Mouse (Mus musculus) MEL (cell line): Measurements from ENCODE around the gene Palld.

Source experiments
- CHD1 ChIP-seq: IDR thresholded peaks from 2 replicates; pipeline ENCODE4 v1.6.1; 2012; ENCODE audit warnings: low read depth, mild to moderate bottlenecking, inconsistent platforms, low read length, improper control_type of control experiment
- CTCF ChIP-seq, 3 experiments: IDR thresholded peaks in 2 of 3; conservative IDR thresholded peaks in 1 of 3; 2 replicates each; pipeline ENCODE4 v1.5.1; 2011 to 2012; ENCODE audit warnings: low read length in 3 of 3, low read depth in 2 of 3, mild to moderate bottlenecking in 2 of 3, improper control_type of control experiment in 1 of 3, inconsistent platforms in 1 of 3, mixed read lengths in 1 of 3, moderate library complexity in 1 of 3; ENCODE audit not compliant: control insufficient read depth in 1 of 3, insufficient read depth in 1 of 3, poor library complexity in 1 of 3, severe bottlenecking in 1 of 3
- KAT2A ChIP-seq: conservative IDR thresholded peaks from 2 replicates; pipeline ENCODE4 v1.6.1; 2012; ENCODE audit warnings: low read depth, low read length, improper control_type of control experiment, inconsistent platforms
- MXI1 ChIP-seq: IDR thresholded peaks from 2 replicates; pipeline ENCODE4 v1.6.1; 2011; ENCODE audit warnings: mild to moderate bottlenecking, low read depth, low read length, improper control_type of control experiment
- POLR2A ChIP-seq, 2 experiments: IDR thresholded peaks; 2 replicates each; pipeline ENCODE4 v1.6.1; 2011 to 2012; ENCODE audit warnings: low read length in 2 of 2, mild to moderate bottlenecking in 2 of 2, control low read depth in 1 of 2, improper control_type of control experiment in 1 of 2, low read depth in 1 of 2, moderate library complexity in 1 of 2; ENCODE audit not compliant: control insufficient read depth in 1 of 2, insufficient read depth in 1 of 2, poor library complexity in 1 of 2

DNA sequence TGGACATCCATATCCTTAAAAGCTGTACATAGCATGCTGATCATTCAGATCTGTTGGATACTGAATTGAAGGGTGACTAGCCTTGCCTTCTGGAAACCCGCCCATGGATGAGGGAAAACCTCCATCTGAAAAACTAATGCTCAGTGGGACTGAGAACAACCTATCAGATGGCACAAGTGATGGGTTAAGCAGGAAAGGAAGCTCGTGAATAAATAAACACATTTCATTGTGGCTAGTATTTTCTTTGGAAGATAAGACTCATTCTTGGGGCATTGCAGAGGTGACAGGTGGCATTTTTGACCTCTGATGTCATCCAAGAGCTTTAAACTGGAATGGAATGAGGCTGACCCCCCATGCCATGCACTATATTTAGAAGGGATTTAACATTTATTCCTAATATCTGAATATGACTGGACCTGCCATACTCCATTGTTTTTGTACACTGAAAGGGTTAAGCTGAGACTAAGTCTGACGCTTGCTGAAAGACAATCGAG is 128.8 kb downstream of the Palld start:
- TF ChIP-seq CTCF (IDR thresholded peaks at IDR 0.05 in 2 of 3, conservative IDR thresholded peaks at IDR 0.05 in 1 of 3; ENCODE audit: control insufficient read depth in 1 of 3, insufficient read depth in 1 of 3, low read depth in 2 of 3, low read length in 3 of 3, poor library complexity in 1 of 3, severe bottlenecking in 1 of 3) = no peak
- no peak for TF ChIP-seq POLR2A (IDR thresholded peaks at IDR 0.05; ENCODE audit: control insufficient read depth in 1 of 2, insufficient read depth in 1 of 2, low read depth in 1 of 2, low read length in 2 of 2, poor library complexity in 1 of 2)
- no peak for TF ChIP-seq CHD1
- TF ChIP-seq KAT2A = no peak
- no peak for TF ChIP-seq MXI1
